Mouse (Mus musculus) cortical plate, adult 2 months (tissue): ENCODE data around the gene Hspg2.

ENCODE experiments used
- CTCF ChIP-seq: fragments of 200-500 bp; IDR thresholded peaks from 2 replicates; pipeline ENCODE4 v1.5.1; 2011; ENCODE audit warnings: mild to moderate bottlenecking, control low read depth, low read length; ENCODE audit not compliant: insufficient read depth; ENCODE audit errors: extremely low read depth
- POLR2A ChIP-seq: fragments of 200-500 bp; IDR thresholded peaks from 2 replicates; pipeline ENCODE4 v1.6.1; 2011; ENCODE audit warnings: mild to moderate bottlenecking, low read length, control low read depth; ENCODE audit not compliant: insufficient read depth; ENCODE audit errors: extremely low read depth

- peak; percentile 73 for TF ChIP-seq CTCF
- no peak for TF ChIP-seq POLR2A
These were observed 77.5 kb downstream of the Hspg2 start for GRCm38 (mm10) chr4:137546003-137546525.
